Mouse (Mus musculus): Measurements from ENCODE around the gene Polr3gl.

- TF ChIP-seq CTCF (IDR thresholded peaks at IDR 0.05; ENCODE audit: extremely low read depth, insufficient read depth, insufficient read length, insufficient replicate concordance) (no peak), POLR2A (IDR thresholded peaks at IDR 0.05; ENCODE audit: low read depth, low read length) (no peak)
Observed at GRCm38 (mm10) chr3:96598156-96599068, 4.4 kb upstream of the Polr3gl start.

All from spleen, adult 2 months (tissue).